Mouse (Mus musculus): ENCODE data around the gene Hcn2. TPM values are rescaled to one million over a fixed set of nuclear protein-coding genes. Genes with fewer than 3 reads are reported as not detected.

The Hcn2 gene
- polyA plus RNA-seq, 1 experiment from 2014 or later = 0.04 TPM

GRCm38 (mm10) chr10:79681591-79682245, 34.7 kb upstream of the Hcn2 start, which contains the start of gene Cdc34:
TSS of gene Cdc34 (plus strand) at chr10:79682195.
- WGBS = under 1% methylated on average over 84 of the region's 84 CpGs
- no peaks in the 10 kb centered on the region for H3K9me3 ChIP-seq
- H3K36me3 ChIP-seq (replicated peaks) = peaks cover 33% of the 10 kb centered on the region
- H3K27me3 ChIP-seq (replicated peaks; ENCODE audit: low read depth, poor library complexity, severe bottlenecking) = no peaks in the 10 kb centered on the region
- DNase-seq (ENCODE audit: low spot score) = peak; percentile 100
- peak within 1 kb of the TSS; percentile 67 for H3K4me3 ChIP-seq
- H3K4me1 ChIP-seq = peaks cover 26% of the 10 kb centered on the region
- peak within 1 kb of the TSS; percentile 82 for H3K27ac ChIP-seq (replicated peaks)

- H3K4me3 ChIP-seq = peak overlapping the region; percentile 67
- peaks cover 41% of the 10 kb centered on the region for H3K36me3 ChIP-seq (replicated peaks)
- peak overlapping the region; percentile 82 for H3K27ac ChIP-seq (replicated peaks)
- DNase-seq (ENCODE audit: low spot score) = no peak
- 0% methylated on average over 10 of the region's 10 CpGs for WGBS
- peaks cover 26% of the 10 kb centered on the region for H3K4me1 ChIP-seq
- no peaks in the 10 kb centered on the region for H3K9me3 ChIP-seq
- H3K27me3 ChIP-seq (replicated peaks; ENCODE audit: low read depth, poor library complexity, severe bottlenecking) = no peaks in the 10 kb centered on the region
Observed at GRCm38 (mm10) chr10:79682551-79682915, 33.9 kb upstream of the Hcn2 start.

- Histone ChIP-seq H3K9me3 (no peaks in the 10 kb centered on the region), H3K4me3 (peak overlapping the region; percentile 67), H3K4me1 (peaks cover 26% of the 10 kb centered on the region), H3K36me3 (replicated peaks) (peaks cover 46% of the 10 kb centered on the region), H3K27me3 (replicated peaks; ENCODE audit: low read depth, poor library complexity, severe bottlenecking) (no peaks in the 10 kb centered on the region), H3K27ac (replicated peaks) (peak overlapping the region; percentile 82)
- DNase-seq (ENCODE audit: low spot score) = peak; percentile 76
- WGBS = 5% methylated on average over 10 of the region's 10 CpGs
Observed at GRCm38 (mm10) chr10:79682916-79683582, 33.4 kb upstream of the Hcn2 start.

GRCm38 (mm10) chr10:79683726-79684640, 32.5 kb upstream of the Hcn2 start:
- Histone ChIP-seq H3K4me1 (peaks cover 26% of the 10 kb centered on the region), H3K27ac (replicated peaks) (peak overlapping the region; percentile 82; the same call in 1 of the 2 replicates), H3K36me3 (replicated peaks) (peaks cover 55% of the 10 kb centered on the region), H3K4me3 (peak overlapping the region; percentile 67), H3K9me3 (no peaks in the 10 kb centered on the region), H3K27me3 (replicated peaks; ENCODE audit: low read depth, poor library complexity, severe bottlenecking) (no peaks in the 10 kb centered on the region)
- WGBS = 87% methylated on average over 6 of the region's 6 CpGs
- no peak for DNase-seq (ENCODE audit: low spot score)

GRCm38 (mm10) chr10:79684770-79685600, 31.4 kb upstream of the Hcn2 start:
- no peak for DNase-seq (ENCODE audit: low spot score)
- WGBS = 94% methylated on average over 25 of the region's 25 CpGs
- H3K9me3 ChIP-seq = no peaks in the 10 kb centered on the region
- H3K27me3 ChIP-seq (replicated peaks; ENCODE audit: low read depth, poor library complexity, severe bottlenecking) = no peaks in the 10 kb centered on the region
- peaks cover 65% of the 10 kb centered on the region for H3K36me3 ChIP-seq (replicated peaks)
- no peak overlapping the region for H3K4me3 ChIP-seq
- H3K4me1 ChIP-seq = peaks cover 26% of the 10 kb centered on the region
- H3K27ac ChIP-seq (replicated peaks) = no peak overlapping the region

- H3K4me3 ChIP-seq = no peak overlapping the region
- H3K27ac ChIP-seq (replicated peaks) = no peak overlapping the region
- DNase-seq (ENCODE audit: low spot score) = no peak
- H3K36me3 ChIP-seq (replicated peaks) = peaks cover 68% of the 10 kb centered on the region
- no peaks in the 10 kb centered on the region for H3K27me3 ChIP-seq (replicated peaks; ENCODE audit: low read depth, poor library complexity, severe bottlenecking)
- H3K9me3 ChIP-seq = no peaks in the 10 kb centered on the region
- WGBS = 86% methylated on average over 2 of the region's 2 CpGs
- H3K4me1 ChIP-seq = peaks cover 18% of the 10 kb centered on the region
Observed at GRCm38 (mm10) chr10:79686219-79686618, 30.2 kb upstream of the Hcn2 start.

GRCm38 (mm10) chr10:79686691-79687090, 29.7 kb upstream of the Hcn2 start:
- H3K27me3 ChIP-seq (replicated peaks; ENCODE audit: low read depth, poor library complexity, severe bottlenecking) = no peaks in the 10 kb centered on the region
- peaks cover 15% of the 10 kb centered on the region for H3K4me1 ChIP-seq
- H3K9me3 ChIP-seq = no peaks in the 10 kb centered on the region
- peaks cover 68% of the 10 kb centered on the region for H3K36me3 ChIP-seq (replicated peaks)
- H3K4me3 ChIP-seq = no peak overlapping the region
- no peak overlapping the region for H3K27ac ChIP-seq (replicated peaks)
- 97% methylated on average over 1 of the region's 1 CpGs for WGBS
- no peak for DNase-seq (ENCODE audit: low spot score)

- H3K9me3 ChIP-seq = peaks cover 4% of the 10 kb centered on the region; the same call in 1 of the 2 replicates
- H3K4me3 ChIP-seq = no peak overlapping the region
- peaks cover 15% of the 10 kb centered on the region for H3K4me1 ChIP-seq
- WGBS = 96% methylated on average over 6 of the region's 6 CpGs
- peaks cover 73% of the 10 kb centered on the region for H3K36me3 ChIP-seq (replicated peaks)
- no peaks in the 10 kb centered on the region for H3K27me3 ChIP-seq (replicated peaks; ENCODE audit: low read depth, poor library complexity, severe bottlenecking)
- no peak for DNase-seq (ENCODE audit: low spot score)
- no peak overlapping the region for H3K27ac ChIP-seq (replicated peaks)
Observed at GRCm38 (mm10) chr10:79687513-79687912, 28.9 kb upstream of the Hcn2 start.

- Histone ChIP-seq H3K27me3 (replicated peaks; ENCODE audit: low read depth, poor library complexity, severe bottlenecking) (no peaks in the 10 kb centered on the region), H3K4me1 (peaks cover 6% of the 10 kb centered on the region), H3K36me3 (replicated peaks) (peaks cover 71% of the 10 kb centered on the region), H3K4me3 (peak within 1 kb of the TSS; percentile 3; the same call in 1 of the 2 replicates), H3K9me3 (peaks cover 4% of the 10 kb centered on the region; the same call in 1 of the 2 replicates), H3K27ac (replicated peaks) (no peak within 1 kb of the TSS)
- 89% methylated on average over 4 of the region's 4 CpGs for WGBS
- DNase-seq (ENCODE audit: low spot score) = no peak
Observed at GRCm38 (mm10) chr10:79688720-79689119, 27.7 kb upstream of the Hcn2 start, which contains the start of gene Gzmm. TSS of gene Gzmm (plus strand) at chr10:79689020.

- H3K27ac ChIP-seq (replicated peaks) = no peak overlapping the region
- H3K36me3 ChIP-seq (replicated peaks) = peaks cover 66% of the 10 kb centered on the region
- peaks cover 4% of the 10 kb centered on the region; the same call in 1 of the 2 replicates for H3K9me3 ChIP-seq
- peak overlapping the region; percentile 3; the same call in 1 of the 2 replicates for H3K4me3 ChIP-seq
- no peaks in the 10 kb centered on the region for H3K27me3 ChIP-seq (replicated peaks; ENCODE audit: low read depth, poor library complexity, severe bottlenecking)
- 89% methylated on average over 3 of the region's 3 CpGs for WGBS
- DNase-seq (ENCODE audit: low spot score) = no peak
- peaks cover 2% of the 10 kb centered on the region for H3K4me1 ChIP-seq
Observed at GRCm38 (mm10) chr10:79689178-79689577, 27.3 kb upstream of the Hcn2 start.

- Histone ChIP-seq H3K27me3 (replicated peaks; ENCODE audit: low read depth, poor library complexity, severe bottlenecking) (no peaks in the 10 kb centered on the region), H3K4me3 (no peak overlapping the region), H3K36me3 (replicated peaks) (peaks cover 37% of the 10 kb centered on the region), H3K9me3 (peaks cover 4% of the 10 kb centered on the region; the same call in 1 of the 2 replicates), H3K27ac (replicated peaks) (no peak overlapping the region), H3K4me1 (peaks cover 17% of the 10 kb centered on the region)
- WGBS = 97% methylated on average over 2 of the region's 2 CpGs
- DNase-seq (ENCODE audit: low spot score) = no peak
Observed at GRCm38 (mm10) chr10:79691986-79692548, 24.4 kb upstream of the Hcn2 start.
